Mouse (Mus musculus): ENCODE measurements around the gene Klb. TPM values are rescaled to one million over a fixed set of nuclear protein-coding genes. Genes with fewer than 3 reads are reported as not detected.

Klb gene
- polyA plus RNA-seq, 1 experiment: 0.33 TPM

DNA sequence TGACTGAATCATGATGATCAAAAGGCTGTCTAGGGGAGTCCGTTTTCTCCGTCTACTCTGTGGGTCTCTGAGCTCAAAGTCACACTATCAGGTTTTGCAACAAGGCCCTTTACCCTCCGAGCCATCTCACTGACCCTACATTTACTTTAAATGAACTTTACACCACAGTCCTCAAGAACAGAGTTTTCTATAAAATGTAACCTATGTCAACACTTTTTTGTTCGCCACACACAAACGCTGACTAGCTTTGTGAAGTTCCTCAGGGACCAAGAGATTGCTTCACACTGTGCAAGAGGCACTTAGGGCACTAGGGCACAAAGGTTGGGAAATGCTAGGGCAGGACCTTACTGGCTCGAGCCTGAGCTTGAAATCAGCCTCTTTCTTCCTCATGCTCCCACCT lies 8.7 kb downstream of the Klb start:
- Histone ChIP-seq H3K27ac (ENCODE audit: insufficient read depth, low read length) (no peak overlapping the region), H3K4me1 (ENCODE audit: control insufficient read depth, insufficient read depth, low read length) (no peaks in the 10 kb centered on the region), H3K4me3 (ENCODE audit: insufficient read depth, low read length) (no peak overlapping the region)
- TF ChIP-seq CTCF (IDR thresholded peaks at IDR 0.05; ENCODE audit: extremely low read depth, insufficient read depth, low read length) (no peak), POLR2A (IDR thresholded peaks at IDR 0.05; ENCODE audit: extremely low read depth, insufficient read depth, low read length) (no peak)

DNA sequence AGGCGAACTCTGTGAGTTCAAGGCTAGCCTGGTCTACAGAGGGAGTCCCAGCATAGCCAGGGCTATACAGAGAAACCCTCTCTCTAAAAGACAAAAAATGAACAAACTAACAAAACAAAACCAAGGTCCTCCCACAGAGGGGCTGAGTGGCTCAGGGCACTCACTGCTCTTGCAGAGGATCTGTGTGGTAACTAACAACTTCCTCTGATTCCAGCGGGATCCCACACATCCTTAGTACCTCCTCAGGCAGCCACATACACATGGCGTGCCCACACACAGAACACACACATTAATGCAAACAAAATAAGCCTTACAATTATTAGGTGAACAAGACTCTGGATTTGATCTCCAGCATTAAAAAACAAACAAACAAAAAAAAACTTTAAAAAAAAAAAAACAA lies 9.7 kb downstream of the Klb start:
- no peak overlapping the region for H3K27ac ChIP-seq (ENCODE audit: insufficient read depth, low read length)
- no peaks in the 10 kb centered on the region for H3K4me1 ChIP-seq (ENCODE audit: control insufficient read depth, insufficient read depth, low read length)
- no peak for TF ChIP-seq POLR2A (IDR thresholded peaks at IDR 0.05; ENCODE audit: extremely low read depth, insufficient read depth, low read length)
- TF ChIP-seq CTCF (IDR thresholded peaks at IDR 0.05; ENCODE audit: extremely low read depth, insufficient read depth, low read length): no peak
- no peak overlapping the region for H3K4me3 ChIP-seq (ENCODE audit: insufficient read depth, low read length)

DNA sequence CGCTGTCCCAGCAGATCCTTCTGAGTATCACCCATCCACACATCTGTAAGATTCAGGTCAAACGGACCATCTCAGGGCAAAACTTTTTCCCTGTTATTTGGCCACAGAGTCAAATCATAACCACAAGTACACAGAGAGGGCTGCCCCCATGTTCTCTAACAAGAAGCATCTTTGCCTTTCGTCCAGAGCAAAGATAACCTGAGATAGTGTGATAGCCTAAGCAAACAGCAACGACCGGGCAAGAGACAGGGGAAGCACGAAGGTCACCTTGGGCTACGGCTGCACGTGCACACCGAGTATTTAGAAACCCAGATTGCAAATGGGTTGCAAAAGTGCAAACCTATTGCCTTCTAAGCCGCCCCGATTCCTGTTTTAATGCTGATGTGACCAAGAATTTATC lies 19.7 kb downstream of the Klb start:
- no peak for TF ChIP-seq CTCF (IDR thresholded peaks at IDR 0.05; ENCODE audit: extremely low read depth, insufficient read depth, low read length)
- no peak for TF ChIP-seq POLR2A (IDR thresholded peaks at IDR 0.05; ENCODE audit: extremely low read depth, insufficient read depth, low read length)
- Histone ChIP-seq H3K27ac (ENCODE audit: insufficient read depth, low read length) (no peak overlapping the region), H3K4me3 (ENCODE audit: insufficient read depth, low read length) (no peak overlapping the region), H3K4me1 (ENCODE audit: control insufficient read depth, insufficient read depth, low read length) (no peaks in the 10 kb centered on the region)

DNA sequence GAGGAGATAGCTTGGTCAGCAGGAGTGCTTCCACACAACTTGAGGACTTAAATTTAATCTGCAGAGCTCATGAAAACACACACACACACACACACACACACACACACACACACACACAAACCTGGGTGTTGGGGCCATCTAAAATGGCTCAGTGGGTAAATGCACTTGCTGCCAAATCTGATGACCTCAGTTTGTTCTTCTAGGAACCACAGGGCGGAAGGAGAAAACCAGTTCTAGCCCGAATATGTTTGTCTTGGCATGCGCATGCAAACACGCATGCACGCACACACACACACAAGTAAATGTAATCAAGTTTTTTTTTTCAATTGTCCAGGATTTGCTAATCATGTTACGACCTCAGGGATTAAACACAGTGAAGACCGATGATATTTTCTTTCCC lies 23.4 kb downstream of the Klb start:
- no peaks in the 10 kb centered on the region for H3K4me1 ChIP-seq (ENCODE audit: control insufficient read depth, insufficient read depth, low read length)
- H3K27ac ChIP-seq (ENCODE audit: insufficient read depth, low read length): no peak overlapping the region
- H3K4me3 ChIP-seq (ENCODE audit: insufficient read depth, low read length): no peak overlapping the region
- no peak for TF ChIP-seq CTCF (IDR thresholded peaks at IDR 0.05; ENCODE audit: extremely low read depth, insufficient read depth, low read length)
- no peak for TF ChIP-seq POLR2A (IDR thresholded peaks at IDR 0.05; ENCODE audit: extremely low read depth, insufficient read depth, low read length)

DNA sequence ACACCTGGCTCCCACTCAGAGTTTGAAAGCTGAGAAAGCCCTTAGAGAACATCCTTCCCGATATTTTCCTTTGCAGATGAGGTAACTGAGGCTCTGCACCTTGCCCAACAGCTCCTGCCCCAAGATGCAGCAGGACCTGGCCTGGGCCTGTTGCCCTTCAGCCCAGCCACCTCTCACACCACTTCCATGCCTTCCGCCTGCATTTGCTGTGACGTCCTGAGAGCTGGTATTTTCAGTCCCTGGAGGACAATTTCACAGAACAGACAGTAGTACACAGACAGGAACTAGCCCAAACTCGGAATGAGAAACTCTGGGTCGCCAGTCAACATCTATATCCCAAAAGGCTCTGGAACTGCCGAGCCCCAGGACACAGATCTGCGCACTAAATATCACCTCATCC lies 26.6 kb downstream of the Klb start:
- no peak for TF ChIP-seq POLR2A (IDR thresholded peaks at IDR 0.05; ENCODE audit: extremely low read depth, insufficient read depth, low read length)
- TF ChIP-seq CTCF (IDR thresholded peaks at IDR 0.05; ENCODE audit: extremely low read depth, insufficient read depth, low read length): no peak
- H3K4me1 ChIP-seq (ENCODE audit: control insufficient read depth, insufficient read depth, low read length): no peaks in the 10 kb centered on the region
- H3K27ac ChIP-seq (ENCODE audit: insufficient read depth, low read length): no peak overlapping the region
- H3K4me3 ChIP-seq (ENCODE audit: insufficient read depth, low read length): no peak overlapping the region

DNA sequence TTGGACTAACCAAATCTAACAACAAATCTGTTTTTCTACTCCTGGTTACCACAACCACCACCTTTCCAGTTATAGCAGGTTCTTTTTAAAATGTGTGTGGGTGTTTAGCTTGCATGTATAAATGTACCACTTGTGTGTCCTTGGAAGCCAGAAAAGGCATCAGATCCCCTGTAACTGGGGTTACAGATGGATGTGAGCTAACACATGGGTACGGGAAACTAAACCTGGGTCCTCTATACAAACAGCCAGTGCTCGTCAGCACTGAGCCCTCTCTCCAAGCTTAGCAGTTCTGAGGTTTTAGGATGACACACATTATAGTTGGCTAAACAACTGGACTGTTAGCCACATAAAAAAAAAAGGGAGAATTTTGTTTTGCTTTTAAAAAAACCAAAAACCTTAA lies 37.6 kb downstream of the Klb start:
- TF ChIP-seq POLR2A (IDR thresholded peaks at IDR 0.05; ENCODE audit: extremely low read depth, insufficient read depth, low read length): no peak
- no peak for TF ChIP-seq CTCF (IDR thresholded peaks at IDR 0.05; ENCODE audit: extremely low read depth, insufficient read depth, low read length)
- no peak overlapping the region for H3K27ac ChIP-seq (ENCODE audit: insufficient read depth, low read length)
- no peak overlapping the region for H3K4me3 ChIP-seq (ENCODE audit: insufficient read depth, low read length)
- H3K4me1 ChIP-seq (ENCODE audit: control insufficient read depth, insufficient read depth, low read length): peaks cover 2% of the 10 kb centered on the region; the same call in 1 of the 2 replicates

DNA sequence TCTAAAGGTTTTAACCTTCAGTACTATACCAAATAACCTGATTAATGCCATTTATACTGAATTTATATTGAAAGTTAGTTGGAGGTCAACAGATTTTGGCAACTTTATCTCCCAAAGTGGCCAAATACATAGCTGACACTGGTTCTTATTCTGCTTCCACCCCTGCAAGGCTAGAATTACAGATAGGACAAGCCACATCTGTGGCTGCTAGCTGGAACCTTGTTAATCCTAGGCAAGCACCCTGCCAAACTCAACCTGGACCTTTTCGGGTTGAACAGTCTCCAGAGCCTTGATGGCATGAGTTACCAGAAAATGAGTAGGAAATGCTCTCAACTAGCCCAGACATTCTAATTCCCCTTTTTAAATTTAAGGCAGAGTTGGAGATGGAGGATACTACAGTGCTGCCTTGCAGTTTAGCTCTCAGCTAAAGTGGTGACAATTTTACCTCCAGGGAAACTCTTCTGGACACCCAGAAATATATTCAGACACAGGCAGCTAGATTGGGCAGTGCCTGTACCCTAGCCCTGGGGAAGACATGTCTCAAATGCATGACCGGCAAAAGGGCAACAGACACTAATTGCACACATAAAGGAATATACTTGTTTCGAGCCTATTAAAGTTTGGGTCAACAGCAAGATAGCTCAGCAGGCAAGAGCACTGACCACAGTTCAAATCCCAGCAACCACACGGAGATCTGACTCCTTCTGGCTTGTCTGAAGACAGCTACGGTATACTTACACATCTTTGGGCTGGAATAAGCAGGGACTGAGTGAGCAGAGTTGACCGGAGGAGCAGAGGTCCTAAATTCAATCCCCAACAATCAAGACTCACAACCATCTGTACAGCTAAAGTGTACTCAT lies 39.1 kb downstream of the Klb start:
- Histone ChIP-seq H3K4me1 (ENCODE audit: control insufficient read depth, insufficient read depth, low read length) (peaks cover 2% of the 10 kb centered on the region; the same call in 1 of the 2 replicates), H3K4me3 (ENCODE audit: insufficient read depth, low read length) (no peak overlapping the region), H3K27ac (ENCODE audit: insufficient read depth, low read length) (no peak overlapping the region)
- TF ChIP-seq CTCF (IDR thresholded peaks at IDR 0.05; ENCODE audit: extremely low read depth, insufficient read depth, low read length): no peak
- no peak for TF ChIP-seq POLR2A (IDR thresholded peaks at IDR 0.05; ENCODE audit: extremely low read depth, insufficient read depth, low read length)

DNA sequence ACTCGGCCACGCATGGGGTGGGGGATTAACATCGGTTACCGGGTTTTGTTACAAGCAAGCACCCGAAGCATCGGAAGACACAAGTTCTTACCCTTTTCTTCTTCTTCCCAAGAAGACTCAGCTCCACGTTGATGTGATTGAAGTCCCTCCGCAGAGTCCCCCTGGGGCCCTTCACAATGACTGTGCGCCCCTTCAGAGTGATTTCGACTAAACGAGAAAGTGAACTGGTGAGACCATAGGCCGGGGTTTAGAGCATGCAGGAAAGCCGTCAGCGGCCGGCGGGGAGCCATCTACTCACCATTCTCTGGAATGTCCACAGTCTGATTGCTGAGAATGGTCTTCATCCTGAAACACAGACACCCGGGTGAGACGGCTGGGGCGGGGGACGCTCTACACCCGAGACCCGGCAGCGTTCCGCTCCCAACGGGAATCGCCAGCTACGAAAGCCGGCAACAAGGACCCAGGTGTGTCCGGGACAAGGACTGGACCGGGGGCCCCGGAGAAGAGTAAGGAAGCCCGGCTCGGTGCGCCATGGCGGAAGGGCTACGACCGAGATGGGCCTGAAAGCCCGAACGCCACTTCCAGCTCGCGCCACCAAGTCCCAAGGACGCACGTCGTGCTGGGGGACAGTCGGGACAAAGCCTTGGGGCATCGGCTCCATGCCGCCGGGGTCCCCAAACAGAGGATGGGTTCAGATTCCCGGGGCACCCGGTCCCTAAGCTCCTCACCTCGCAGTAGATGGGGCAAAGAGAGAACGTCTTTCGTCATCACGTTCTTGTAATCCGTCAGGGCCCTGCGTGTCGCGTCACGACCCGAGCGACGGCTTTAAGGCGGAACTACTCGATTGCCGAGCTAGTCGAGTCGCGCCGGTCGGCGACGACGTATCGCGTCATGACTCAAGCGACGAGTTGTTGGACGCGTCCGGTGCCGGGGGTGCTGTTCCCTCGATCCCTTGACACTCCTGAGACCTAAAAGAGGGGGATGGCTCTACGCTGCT lies 42.8 kb downstream of the Klb start, which contains the start of the genes Rpl9 and Lias:
Gene Rpl9 (minus strand): TSS at position 797 of the 997 bp plus-strand sequence.
Gene Lias (plus strand): TSS at position 850 of the 997 bp plus-strand sequence.
- TF ChIP-seq CTCF (IDR thresholded peaks at IDR 0.05; ENCODE audit: extremely low read depth, insufficient read depth, low read length) (no peak), POLR2A (IDR thresholded peaks at IDR 0.05; ENCODE audit: extremely low read depth, insufficient read depth, low read length) (peak; percentile 97)
- peaks cover 2% of the 10 kb centered on the region; the same call in 1 of the 2 replicates for H3K4me1 ChIP-seq (ENCODE audit: control insufficient read depth, insufficient read depth, low read length)
- peak within 1 kb of the TSS; percentile 42 for H3K27ac ChIP-seq (ENCODE audit: insufficient read depth, low read length)
- H3K4me3 ChIP-seq (ENCODE audit: insufficient read depth, low read length): peak within 1 kb of the TSS; percentile 44

DNA sequence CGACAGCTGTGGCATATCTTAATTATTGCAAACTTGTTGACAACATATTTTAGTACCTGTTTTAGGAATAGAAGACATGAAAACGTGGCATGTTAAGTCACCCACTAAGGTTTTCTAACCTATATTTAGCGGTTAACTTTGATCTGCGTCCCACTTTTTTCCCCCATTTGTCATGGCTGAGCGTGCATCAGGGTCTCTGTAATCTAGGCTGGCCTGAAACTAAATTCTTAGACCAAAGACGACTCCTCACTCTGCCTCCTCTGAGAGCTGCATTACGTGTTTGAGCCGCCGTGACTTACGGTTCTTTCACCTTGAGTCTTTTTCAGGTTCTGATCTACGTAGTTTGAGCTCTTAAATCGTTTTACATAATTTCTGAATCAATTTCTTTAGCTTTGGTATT lies 43.6 kb downstream of the Klb start:
- H3K27ac ChIP-seq (ENCODE audit: insufficient read depth, low read length): no peak overlapping the region
- no peak for TF ChIP-seq CTCF (IDR thresholded peaks at IDR 0.05; ENCODE audit: extremely low read depth, insufficient read depth, low read length)
- TF ChIP-seq POLR2A (IDR thresholded peaks at IDR 0.05; ENCODE audit: extremely low read depth, insufficient read depth, low read length): no peak

More for the DNA sequence above, 43.6 kb downstream of the Klb start:
- Histone ChIP-seq H3K4me1 (ENCODE audit: control insufficient read depth, insufficient read depth, low read length) (peaks cover 2% of the 10 kb centered on the region; the same call in 1 of the 2 replicates), H3K4me3 (ENCODE audit: insufficient read depth, low read length) (peak overlapping the region; percentile 44)

Measured in cortical plate, adult 2 months (tissue).